Mouse (Mus musculus): ENCODE measurements around the gene Cfap46.

DNA sequence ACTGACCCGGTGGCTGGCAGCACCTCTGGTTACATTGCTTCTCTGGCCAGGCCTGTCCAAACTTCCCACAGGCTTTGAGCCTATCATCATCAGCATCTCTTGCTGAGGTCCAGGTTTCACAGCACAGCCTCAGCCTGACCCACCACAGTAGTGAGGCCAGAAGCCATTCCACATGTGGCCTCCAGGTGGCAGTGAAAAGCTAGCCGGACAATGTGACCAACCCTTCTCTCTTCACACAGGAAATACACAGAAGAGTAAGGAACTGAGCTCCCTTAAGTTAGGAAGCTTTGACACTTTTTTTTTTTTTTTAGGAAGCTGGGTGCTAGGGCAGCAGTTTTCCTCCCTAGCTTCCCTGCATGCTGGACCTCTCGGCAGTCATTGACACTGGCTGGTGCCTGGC lies 93.3 kb downstream of the Cfap46 start:
- TF ChIP-seq CTCF (IDR thresholded peaks at IDR 0.05; ENCODE audit: low read depth, low read length) (peak; percentile 83), POLR2A (IDR thresholded peaks at IDR 0.05; ENCODE audit: extremely low read depth, insufficient read depth, low read length) (no peak)

All from liver, adult 2 months (tissue).